ENCODE assay signal across 8 mouse cellular contexts in the genomic region with DNA sequence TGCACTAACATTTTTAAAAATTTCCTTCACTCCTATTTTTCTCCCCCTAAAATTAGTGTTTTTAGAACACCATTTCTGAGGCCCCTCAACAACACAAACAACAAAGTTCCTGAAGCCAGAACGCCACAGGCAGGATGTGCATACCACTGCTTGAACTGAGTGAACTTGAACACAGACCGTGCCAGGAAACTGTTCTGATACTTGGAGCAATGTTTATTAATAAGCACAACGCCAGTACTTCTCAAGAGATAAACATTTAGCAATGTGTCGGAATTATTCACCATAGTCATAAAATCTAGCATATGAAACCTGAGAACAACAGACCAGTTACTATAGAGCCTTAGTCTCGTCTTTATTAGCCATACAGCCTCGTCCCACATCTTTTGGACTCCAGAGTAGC. TPM values are rescaled to one million over a fixed set of nuclear protein-coding genes. Genes with fewer than 3 reads are reported as not detected.
"Had no signal": no experiment of that assay in that cellular context is flagged by ENCODE, and none has a peak within 500 bp of the region (broad histone marks: within the 10 kb centered on the region; RNA-seq: fewer than 3 reads in every experiment).

No protein-coding gene starts in this region.

- H3K27me3 ChIP-seq: limb, embryonic 12.5 days; midbrain, embryonic 13.5 days; neural tube, embryonic 15.5 days had no signal

- H3K9me3 ChIP-seq: limb, embryonic 12.5 days; midbrain, embryonic 13.5 days; neural tube, embryonic 15.5 days had no signal

- H3K9ac ChIP-seq: limb, embryonic 12.5 days; liver, embryonic 14.5 days; midbrain, embryonic 13.5 days; neural tube, embryonic 15.5 days had no signal

- H3K36me3 ChIP-seq: limb, embryonic 12.5 days; neural tube, embryonic 15.5 days had no signal

- DNase-seq: layer of hippocampus, adult 9-11 months; right cerebral cortex, adult 18-20 months had no signal

- H3K4me1 ChIP-seq: midbrain, embryonic 13.5 days; neural tube, embryonic 15.5 days had no signal

- H3K27ac ChIP-seq: limb, embryonic 12.5 days; liver, embryonic 14.5 days; midbrain, embryonic 13.5 days; neural tube, embryonic 15.5 days had no signal

- H3K4me3 ChIP-seq: limb, embryonic 12.5 days; midbrain, embryonic 13.5 days; myocyte; neural tube, embryonic 15.5 days had no signal

RNA-seq across cellular contexts. Expression of gene Ect2l, which starts 0.6 kb away (rescaled TPM):
- polyA plus RNA-seq: kidney, adult 2 months had no signal
